Mouse (Mus musculus) induced T-regulatory cell, adult 2 months (primary cell): ENCODE measurements around the gene Gm38392.
A peak's percentile ranks its signal among the peaks of the same experiment; 100 is the strongest.
"Not testable (repeated sequence)": the region's sequence is repeated elsewhere in the genome, so short reads cannot be mapped to it uniquely, and the experiment has no call there.

Experiments used
- DNase-seq: peaks from one replicate; pipeline ENCODE4 v3.0.0-alpha.2; 2012; ENCODE audit warnings: low read depth

The Gm38392 gene

DNA sequence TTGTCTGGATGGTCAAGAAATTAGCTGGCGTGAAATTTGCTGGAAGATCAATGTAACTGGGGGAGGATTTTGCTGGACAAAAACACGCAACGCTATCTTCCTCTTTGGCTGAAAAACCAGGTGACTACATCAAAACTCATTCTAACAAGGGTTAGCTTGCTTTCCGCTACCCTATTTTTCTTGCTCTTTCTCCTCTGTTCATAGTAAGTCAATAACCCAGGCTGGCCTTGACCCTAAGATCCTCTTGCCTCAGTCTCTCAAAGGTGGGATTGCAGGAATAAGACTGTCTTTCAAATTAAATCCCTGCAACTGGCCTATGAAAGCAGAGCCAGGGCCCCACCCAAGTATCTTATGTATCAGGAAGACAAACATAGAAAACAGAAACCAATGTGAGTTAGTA is at the start of gene Gm38392:
TSS of gene Gm38392 (minus strand) at position 101 of the 400 bp plus-strand sequence.
- DNase-seq: no peak

GRCm38 (mm10) chr3:88336058-88337013 is 49.3 kb upstream of the Gm38392 start, which contains the start of the genes Tmem79 and Smg5:
Gene Tmem79 (minus strand): TSS chr3:88336148.
Gene Smg5 (plus strand): TSS chr3:88336260.
- DNase-seq: peak; percentile 98

GRCm38 (mm10) chr3:88335436-88336053 is 48.5 kb upstream of the Gm38392 start:
- no peak for DNase-seq

DNA sequence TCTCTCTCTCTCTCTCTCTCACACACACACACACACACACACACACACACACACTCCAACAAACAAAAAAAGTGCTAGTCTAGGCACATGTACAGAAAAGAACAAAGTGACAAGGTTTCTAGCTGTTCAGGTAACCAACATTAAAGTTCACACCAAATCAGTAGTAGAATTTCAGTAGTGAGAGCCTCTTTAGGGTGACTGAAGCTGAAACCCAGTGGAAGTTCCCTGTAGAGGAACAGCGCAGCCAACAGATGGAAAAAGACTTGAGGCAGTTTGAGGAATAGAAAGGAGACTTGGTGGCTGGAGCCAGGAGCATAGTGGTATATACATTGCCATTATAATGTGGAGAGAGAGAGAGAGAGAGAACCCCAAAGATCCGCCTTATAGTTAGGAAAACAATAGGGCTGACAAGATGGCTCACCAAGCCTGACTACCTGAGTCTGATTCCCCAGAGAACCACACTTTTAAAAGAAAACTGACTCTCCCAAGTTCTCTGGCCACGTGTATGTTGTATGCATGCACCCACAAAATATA is 48.0 kb upstream of the Gm38392 start:
- peak; percentile 39 for DNase-seq

DNA sequence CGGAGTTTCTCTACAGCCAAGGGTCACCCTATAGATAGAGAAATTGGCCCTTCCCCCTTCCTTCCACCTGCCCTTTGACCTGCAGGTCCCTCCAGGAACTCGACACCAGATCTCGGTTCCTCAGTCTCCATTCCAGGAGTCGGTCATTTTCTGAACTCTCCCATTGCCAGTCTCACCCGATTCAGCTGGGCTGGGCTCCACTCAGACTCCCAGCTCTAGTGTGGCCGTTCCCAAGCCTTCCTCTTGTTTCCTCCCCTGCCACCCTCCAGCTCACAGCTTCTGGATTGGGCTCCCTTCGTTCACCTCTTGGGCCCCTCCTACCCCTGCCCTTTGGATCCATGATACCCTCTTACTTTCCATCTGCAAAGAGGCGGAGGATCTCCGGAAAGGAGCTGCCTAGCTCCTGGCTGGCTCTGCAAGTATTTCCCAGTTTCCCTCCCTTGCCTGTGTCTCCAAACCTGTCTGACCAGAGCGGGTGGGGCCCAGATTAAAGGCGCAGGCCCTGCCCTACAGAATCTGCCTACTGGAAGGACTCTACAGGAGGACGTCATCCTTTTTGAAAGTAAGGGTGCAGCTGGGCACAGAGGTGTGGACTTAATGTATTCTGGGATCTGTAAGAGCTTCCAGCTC is 47.1 kb upstream of the Gm38392 start:
- no peak for DNase-seq

GRCm38 (mm10) chr3:88331282-88331681 is 44.3 kb upstream of the Gm38392 start:
- DNase-seq: peak; percentile 86

- no peak for DNase-seq
These were observed 41.9 kb upstream of the Gm38392 start for GRCm38 (mm10) chr3:88328956-88329355.

DNA sequence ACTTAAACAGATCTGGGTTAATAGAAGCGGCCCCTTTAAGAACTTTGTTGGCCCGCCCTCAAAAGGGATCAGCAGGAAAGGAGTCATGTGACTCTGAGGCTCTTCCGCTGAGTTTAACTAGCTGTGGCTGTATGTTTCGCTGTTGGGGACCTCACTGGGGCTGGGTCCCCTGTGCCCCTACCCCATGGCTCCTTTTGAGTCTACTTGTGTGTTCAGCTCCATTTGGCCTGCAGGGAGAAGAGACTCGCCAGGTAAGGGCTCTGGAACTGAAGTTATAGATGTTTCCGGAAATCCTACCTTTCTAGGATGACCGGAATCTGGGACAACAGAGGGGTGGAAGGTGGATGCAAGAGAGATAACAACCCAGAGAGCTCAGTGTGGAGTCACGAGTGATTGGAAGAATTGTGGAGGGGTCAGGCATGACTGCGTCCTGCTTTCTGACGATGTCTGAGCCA is 38.0 kb upstream of the Gm38392 start, which contains the start of gene Glmp:
TSS of gene Glmp (plus strand) at position 73 of the 455 bp plus-strand sequence.
- DNase-seq: peak; percentile 81

- DNase-seq: no peak
These were observed 12.2 kb upstream of the Gm38392 start for GRCm38 (mm10) chr3:88299172-88299571.

DNA sequence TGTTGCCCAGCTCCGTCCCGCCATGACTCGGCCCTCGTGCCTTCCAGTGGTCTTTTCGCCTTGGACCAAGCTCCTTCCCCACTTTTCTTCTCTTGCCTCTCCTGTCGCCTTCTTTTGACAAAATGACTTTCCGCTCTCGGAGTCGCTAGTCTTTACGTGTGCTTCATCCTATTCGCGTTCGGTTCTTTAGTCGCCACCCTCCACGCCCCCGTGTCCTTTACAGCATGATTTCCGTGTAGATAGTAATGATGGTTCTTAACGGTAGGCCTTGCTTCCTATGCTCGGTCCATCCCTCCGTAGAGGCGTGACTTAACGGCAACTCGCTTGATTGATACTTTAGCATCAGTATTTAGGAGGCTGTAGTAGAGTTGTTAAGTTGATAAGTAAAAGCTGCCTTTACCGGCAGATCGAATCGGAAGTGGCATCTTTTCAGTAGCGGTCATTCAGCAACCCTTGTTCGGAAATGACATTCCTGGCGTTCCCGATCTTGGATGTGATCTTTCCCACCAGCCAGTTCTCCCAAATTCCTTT is 10.4 kb upstream of the Gm38392 start:
- peak; percentile 87 for DNase-seq

- peak; percentile 99 for DNase-seq
These were observed 9.7 kb upstream of the Gm38392 start, which contains the start of the genes Tsacc and Cct3 for GRCm38 (mm10) chr3:88296561-88297318. Gene Tsacc (minus strand): TSS chr3:88296999. Gene Cct3 (plus strand): TSS chr3:88297116.

- no peak for DNase-seq
These were observed 9.1 kb upstream of the Gm38392 start for GRCm38 (mm10) chr3:88296110-88296560.

DNA sequence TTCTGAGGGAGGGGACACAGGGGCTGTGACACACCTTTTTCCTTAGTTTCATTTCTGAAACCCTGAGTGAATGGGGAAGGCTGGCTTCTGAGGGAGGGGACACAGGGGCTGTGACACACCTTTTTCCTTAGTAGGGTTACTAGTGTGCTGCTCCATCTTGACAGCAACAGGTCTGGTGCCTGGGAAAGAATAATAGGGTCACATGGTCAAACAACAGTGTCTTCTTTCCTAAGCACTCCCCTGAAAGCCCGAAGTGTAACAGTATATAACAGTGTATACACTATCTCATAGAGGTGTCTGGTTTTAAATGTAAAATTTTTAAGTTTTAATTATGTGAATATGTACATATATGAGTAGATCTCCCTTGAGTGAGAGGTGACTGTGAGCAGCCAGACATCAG is 8.3 kb upstream of the Gm38392 start:
- DNase-seq: not testable (repeated sequence)

GRCm38 (mm10) chr3:88291970-88292369 is 5.0 kb upstream of the Gm38392 start:
- DNase-seq: peak; percentile 62

- not testable (repeated sequence) for DNase-seq
These were observed 1.2 kb upstream of the Gm38392 start for GRCm38 (mm10) chr3:88288133-88288713.

GRCm38 (mm10) chr3:88285565-88285895 is 1.5 kb downstream of the Gm38392 start:
- DNase-seq: not testable (repeated sequence)

DNA sequence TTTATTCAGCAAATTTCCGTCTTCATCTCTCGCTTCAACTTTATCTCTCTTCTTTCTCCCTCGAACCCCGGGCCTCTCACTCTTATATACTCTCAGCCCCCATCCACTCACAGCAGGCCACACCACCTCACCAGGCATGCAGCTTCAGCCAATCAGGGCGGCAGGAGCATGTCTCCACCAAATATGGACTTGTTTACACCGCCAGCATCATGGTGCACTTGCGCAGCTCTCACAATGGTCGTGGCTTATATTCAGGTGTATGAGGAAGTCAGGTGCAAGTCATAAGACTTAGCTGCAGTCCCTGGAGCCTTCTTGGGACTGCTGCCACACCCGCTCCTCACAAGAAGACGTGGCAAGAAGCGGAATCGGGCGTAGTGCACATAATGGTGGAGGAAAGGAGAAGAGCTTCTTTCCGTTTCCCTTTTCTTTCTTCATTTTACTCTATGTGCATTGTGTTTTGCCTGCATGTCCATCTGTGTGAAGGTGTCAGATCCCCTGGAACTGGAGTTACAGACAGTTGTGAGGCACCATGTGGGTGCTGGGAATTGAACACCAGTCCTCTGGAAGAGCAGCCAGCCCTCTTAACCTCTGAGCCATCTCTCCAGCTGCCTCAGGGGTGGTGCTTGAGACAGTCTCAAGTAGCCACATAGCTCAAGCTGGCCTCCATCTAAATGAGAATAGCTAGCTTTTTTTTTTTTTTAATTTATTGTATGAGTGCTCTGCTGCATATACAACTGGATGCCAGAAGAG is 2.0 kb downstream of the Gm38392 start:
- not testable (repeated sequence) for DNase-seq

- DNase-seq: not testable (repeated sequence)
These were observed 5.7 kb downstream of the Gm38392 start for GRCm38 (mm10) chr3:88281141-88281916.

- DNase-seq: no peak
These were observed 7.0 kb downstream of the Gm38392 start for GRCm38 (mm10) chr3:88280035-88280434.
